ENCODE assay signal across 21 mouse cellular contexts in genomic region chr1:72114206-72114605, GRCm38 (mm10).
DNase-seq lines count a peak whose midpoint lies in the region; ATAC-seq and TF ChIP-seq lines count a peak whose summit lies in the region.
"Had no signal": no experiment of that assay in that cellular context is flagged by ENCODE, and none has a peak within 500 bp of the region (broad histone marks: within the 10 kb centered on the region; RNA-seq: fewer than 3 reads in every experiment).

No protein-coding gene starts in this region.

- TF ChIP-seq CTCF in stomach, postnatal 0 days (IDR thresholded peaks at IDR 0.05; ENCODE audit: low read depth) = no peak

- no peak overlapping the region for H3K9ac ChIP-seq in stomach, postnatal 0 days (ENCODE audit: low read length)
- H3K9ac ChIP-seq: embryonic facial prominence, embryonic 12.5 days; forebrain, embryonic 12.5 days had no signal

- no peak for ATAC-seq in stomach, postnatal 0 days (ENCODE audit: low FRiP score, low TSS enrichment)
- ATAC-seq: forebrain, embryonic 14.5 days; forebrain, embryonic 16.5 days had no signal

- H3K4me1 ChIP-seq in heart, embryonic 10.5 days = no peaks in the 10 kb centered on the region
- H3K4me1 ChIP-seq in stomach, postnatal 0 days (replicated peaks; ENCODE audit: control insufficient read depth, insufficient read depth) = no peaks in the 10 kb centered on the region
- H3K4me1 ChIP-seq: embryonic facial prominence, embryonic 10.5 days; embryonic facial prominence, embryonic 12.5 days; forebrain, embryonic 10.5 days; forebrain, embryonic 12.5 days had no signal

- no peaks in the 10 kb centered on the region for H3K36me3 ChIP-seq in heart, embryonic 10.5 days
- H3K36me3 ChIP-seq in stomach, postnatal 0 days (ENCODE audit: control insufficient read depth, insufficient read depth, low read length) = no peaks in the 10 kb centered on the region; the same call in 1 of the 2 replicates
- H3K36me3 ChIP-seq: embryonic facial prominence, embryonic 10.5 days; embryonic facial prominence, embryonic 12.5 days; forebrain, embryonic 10.5 days; forebrain, embryonic 12.5 days had no signal

- TF ChIP-seq EP300 in stomach, postnatal 0 days (optimal IDR thresholded peaks at IDR 0.05) = no peak

- no peak overlapping the region for H3K4me3 ChIP-seq in heart, embryonic 10.5 days
- H3K4me3 ChIP-seq in stomach, postnatal 0 days (ENCODE audit: low read depth, low read length) = no peak overlapping the region
- H3K4me3 ChIP-seq: embryonic facial prominence, embryonic 10.5 days; embryonic facial prominence, embryonic 12.5 days; forebrain, embryonic 10.5 days; forebrain, embryonic 12.5 days had no signal

- no peak overlapping the region for H3K27ac ChIP-seq in heart, embryonic 10.5 days
- H3K27ac ChIP-seq in stomach, postnatal 0 days (replicated peaks) = no peak overlapping the region
- H3K27ac ChIP-seq: embryonic facial prominence, embryonic 10.5 days; embryonic facial prominence, embryonic 12.5 days; forebrain, embryonic 10.5 days; forebrain, embryonic 12.5 days had no signal

- 85% methylated on average over 5 of the region's 5 CpGs for WGBS in heart, embryonic 10.5 days
- WGBS in stomach, postnatal 0 days = 77% methylated on average over 5 of the region's 5 CpGs

- no peaks in the 10 kb centered on the region for H3K9me3 ChIP-seq in heart, embryonic 10.5 days
- no peaks in the 10 kb centered on the region for H3K9me3 ChIP-seq in stomach, postnatal 0 days (ENCODE audit: control insufficient read depth, low read length)
- H3K9me3 ChIP-seq: embryonic facial prominence, embryonic 10.5 days; embryonic facial prominence, embryonic 12.5 days; forebrain, embryonic 10.5 days; forebrain, embryonic 12.5 days had no signal

- H3K4me2 ChIP-seq in stomach, postnatal 0 days (replicated peaks; ENCODE audit: low read depth) = no peak overlapping the region
- H3K4me2 ChIP-seq: embryonic facial prominence, embryonic 12.5 days; forebrain, embryonic 12.5 days had no signal

- H3K27me3 ChIP-seq in heart, embryonic 10.5 days (ENCODE audit: insufficient read depth, poor library complexity, severe bottlenecking) = no peaks in the 10 kb centered on the region
- no peaks in the 10 kb centered on the region for H3K27me3 ChIP-seq in stomach, postnatal 0 days (ENCODE audit: control insufficient read depth, insufficient read depth, low read length)
- H3K27me3 ChIP-seq: embryonic facial prominence, embryonic 12.5 days; forebrain, embryonic 12.5 days had no signal

- DNase-seq in heart, embryonic 10.5 days (ENCODE audit: low spot score) = peak; percentile 63
- no peak for DNase-seq in heart, adult 9 months (ENCODE audit: low spot score in 2 of 2)
- DNase-seq in testis, postnatal 10 days (ENCODE audit: low spot score) = peak; percentile 22
- no peak for DNase-seq in testis, postnatal 14 days (ENCODE audit: low spot score)
- DNase-seq in NIH3T3 (ENCODE audit: low read depth) = peak; percentile 89
- DNase-seq in fibroblast of lung, adult 2 months (ENCODE audit: low read depth) = peak; percentile 36
- DNase-seq in thymus, postnatal 0 days (ENCODE audit: low spot score) = no peak
- DNase-seq in stomach, postnatal 0 days (ENCODE audit: low spot score) = no peak
- DNase-seq: adrenal gland, adult 2 months; adrenal gland, postnatal 10 days; adrenal gland, postnatal 25 days; cerebellum, adult 11-12 months; cerebellum, adult 2 months; cerebellum, adult 9-10 months; cerebellum, postnatal 10 days had no signal

Comparison
In these comparisons a context has a peak if more than half of its experiments do, and no peak if none do; other contexts are left out.
1. DNase-seq: peak in heart, embryonic 10.5 days (single experiment), testis, postnatal 10 days (single experiment), NIH3T3 (single experiment) and fibroblast of lung, adult 2 months (single experiment); none in heart, adult 9 months (0 of 2), testis, postnatal 14 days (single experiment), thymus, postnatal 0 days (single experiment) and stomach, postnatal 0 days (single experiment).